In the genomic region with DNA sequence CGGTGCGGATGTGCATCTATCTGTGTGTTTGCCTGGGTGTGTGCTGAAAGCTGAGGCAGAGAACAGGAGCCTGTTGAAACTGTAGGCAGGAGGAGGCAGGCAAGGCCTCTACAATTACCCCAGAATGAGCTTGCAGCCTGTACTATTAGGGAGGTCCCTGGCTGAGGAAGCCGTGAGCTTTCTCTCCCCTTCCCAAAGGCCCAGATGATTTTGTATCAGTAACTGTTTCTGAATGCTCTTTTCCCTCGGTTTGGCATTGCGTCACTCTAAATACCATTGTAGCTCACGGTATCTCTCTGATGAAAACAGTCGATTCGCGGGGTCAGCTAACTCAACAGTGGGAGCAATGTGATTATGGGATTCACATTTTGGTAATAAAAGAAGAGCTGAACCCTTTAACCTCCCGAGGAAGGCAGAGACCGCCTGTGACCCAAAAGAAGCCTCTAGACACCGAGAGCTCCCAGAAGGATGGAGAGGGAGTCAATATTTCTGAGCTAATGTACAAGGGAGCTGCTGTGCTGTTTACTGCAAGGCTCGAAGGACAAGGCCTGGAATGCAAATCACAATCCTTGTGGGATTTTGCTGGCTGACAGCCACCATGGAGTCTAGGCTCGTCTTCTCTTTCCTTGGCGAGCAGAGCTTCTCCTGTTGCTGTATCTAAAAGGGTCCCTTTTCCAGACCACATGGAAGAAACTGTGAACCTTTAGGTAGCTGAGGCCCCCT, we compare ENCODE assay signal across 10 mouse cellular contexts.
A peak's percentile ranks its signal among the peaks of the same experiment; 100 is the strongest.
DNase-seq lines count a peak whose midpoint lies in the region; ATAC-seq lines count a peak whose summit lies in the region.
"Had no signal": no experiment of that assay in that cellular context is flagged by ENCODE, and none has a peak within 500 bp of the region (broad histone marks: within the 10 kb centered on the region; RNA-seq: fewer than 3 reads in every experiment).

No protein-coding gene starts in this region.

- H3K27ac ChIP-seq in forebrain, embryonic 14.5 days (ENCODE audit: low read depth, low read length): no peak overlapping the region
- no peak overlapping the region for H3K27ac ChIP-seq in forebrain, embryonic 10.5 days
- peak overlapping the region; percentile 9; the same call in 1 of the 2 replicates for H3K27ac ChIP-seq in hindbrain, embryonic 16.5 days (ENCODE audit: low read depth, low read length)
- H3K27ac ChIP-seq in stomach, embryonic 15.5 days: peak overlapping the region; percentile 38; the same call in 1 of the 2 replicates
- H3K27ac ChIP-seq: midbrain, embryonic 12.5 days had no signal

- H3K9ac ChIP-seq in forebrain, embryonic 14.5 days (ENCODE audit: low read length): no peak overlapping the region
- no peak overlapping the region for H3K9ac ChIP-seq in hindbrain, embryonic 16.5 days (ENCODE audit: low read depth, low read length)
- H3K9ac ChIP-seq in stomach, embryonic 15.5 days: no peak overlapping the region
- H3K9ac ChIP-seq: midbrain, embryonic 12.5 days had no signal

- H3K4me1 ChIP-seq in forebrain, embryonic 14.5 days (ENCODE audit: control insufficient read depth, insufficient read depth, low read length): no peaks in the 10 kb centered on the region
- H3K4me1 ChIP-seq in forebrain, embryonic 10.5 days: peaks cover 17% of the 10 kb centered on the region
- peaks cover 3% of the 10 kb centered on the region for H3K4me1 ChIP-seq in hindbrain, embryonic 16.5 days (ENCODE audit: control insufficient read depth, insufficient read depth, low read depth, low read length)
- H3K4me1 ChIP-seq in stomach, embryonic 15.5 days: peaks cover 7% of the 10 kb centered on the region; the same call in 1 of the 2 replicates

- no peaks in the 10 kb centered on the region for H3K9me3 ChIP-seq in forebrain, embryonic 14.5 days (replicated peaks; ENCODE audit: control insufficient read depth, low read length)
- no peaks in the 10 kb centered on the region for H3K9me3 ChIP-seq in forebrain, embryonic 10.5 days
- H3K9me3 ChIP-seq in hindbrain, embryonic 16.5 days (ENCODE audit: control insufficient read depth, low read length): no peaks in the 10 kb centered on the region
- no peaks in the 10 kb centered on the region for H3K9me3 ChIP-seq in stomach, embryonic 15.5 days
- H3K9me3 ChIP-seq: midbrain, embryonic 12.5 days had no signal

- WGBS in forebrain, embryonic 14.5 days: 60% methylated on average over 15 of the region's 15 CpGs
- WGBS in forebrain, embryonic 10.5 days: 81% methylated on average over 15 of the region's 15 CpGs
- WGBS in hindbrain, embryonic 16.5 days: 50% methylated on average over 15 of the region's 15 CpGs
- WGBS in stomach, embryonic 15.5 days: 63% methylated on average over 15 of the region's 15 CpGs

- ATAC-seq in forebrain, embryonic 14.5 days: no peak
- no peak for ATAC-seq in hindbrain, embryonic 16.5 days
- no peak for ATAC-seq in stomach, embryonic 15.5 days (ENCODE audit: insufficient read depth, low FRiP score, low read depth)

- H3K27me3 ChIP-seq in forebrain, embryonic 14.5 days (replicated peaks; ENCODE audit: control insufficient read depth, insufficient read depth, low read length): no peaks in the 10 kb centered on the region
- H3K27me3 ChIP-seq in forebrain, embryonic 10.5 days (ENCODE audit: poor library complexity, severe bottlenecking): no peaks in the 10 kb centered on the region
- no peaks in the 10 kb centered on the region for H3K27me3 ChIP-seq in hindbrain, embryonic 16.5 days (replicated peaks; ENCODE audit: control insufficient read depth, insufficient read depth, low read length)
- H3K27me3 ChIP-seq in stomach, embryonic 15.5 days (replicated peaks): no peaks in the 10 kb centered on the region
- H3K27me3 ChIP-seq: midbrain, embryonic 12.5 days had no signal

- H3K4me3 ChIP-seq in forebrain, embryonic 14.5 days (ENCODE audit: low read depth, low read length): no peak overlapping the region
- no peak overlapping the region for H3K4me3 ChIP-seq in forebrain, embryonic 10.5 days
- H3K4me3 ChIP-seq in hindbrain, embryonic 16.5 days (ENCODE audit: low read length): no peak overlapping the region
- no peak overlapping the region for H3K4me3 ChIP-seq in stomach, embryonic 15.5 days (replicated peaks)
- H3K4me3 ChIP-seq: midbrain, embryonic 12.5 days had no signal

- no peaks in the 10 kb centered on the region for H3K36me3 ChIP-seq in forebrain, embryonic 14.5 days (ENCODE audit: control insufficient read depth, insufficient read depth, low read length)
- H3K36me3 ChIP-seq in forebrain, embryonic 10.5 days (replicated peaks): no peaks in the 10 kb centered on the region
- H3K36me3 ChIP-seq in hindbrain, embryonic 16.5 days (ENCODE audit: control insufficient read depth, insufficient read depth, low read length): no peaks in the 10 kb centered on the region
- H3K36me3 ChIP-seq in stomach, embryonic 15.5 days: no peaks in the 10 kb centered on the region
- H3K36me3 ChIP-seq: midbrain, embryonic 12.5 days had no signal

- DNase-seq in forebrain, embryonic 14.5 days (ENCODE audit: low spot score): peak; percentile 18
- no peak for DNase-seq in forebrain, embryonic 10.5 days (ENCODE audit: extremely low spot score, low spot score)
- DNase-seq in right cerebral cortex, postnatal 10 days (ENCODE audit: low spot score in 2 of 2): peak; percentile 33 to 38
- no peak for DNase-seq in right cerebral cortex, postnatal 25 days
- DNase-seq in spleen, adult 12 weeks (ENCODE audit: low spot score): no peak
- DNase-seq in spleen, adult 18-20 months: no peak
- DNase-seq: thymus, postnatal 25 days had no signal

- H3K4me2 ChIP-seq in forebrain, embryonic 14.5 days (ENCODE audit: low read length): no peak overlapping the region
- H3K4me2 ChIP-seq in hindbrain, embryonic 16.5 days (ENCODE audit: low read length): no peak overlapping the region
- H3K4me2 ChIP-seq in stomach, embryonic 15.5 days: no peak overlapping the region
- H3K4me2 ChIP-seq: midbrain, embryonic 12.5 days had no signal

Comparison
In these comparisons a context has a peak if more than half of its experiments do, and no peak if none do; other contexts are left out.
1. DNase-seq: peak in forebrain, embryonic 14.5 days (single experiment) and right cerebral cortex, postnatal 10 days (2 of 2); none in forebrain, embryonic 10.5 days (single experiment), right cerebral cortex, postnatal 25 days (single experiment), spleen, adult 12 weeks (single experiment) and spleen, adult 18-20 months (0 of 2).
2. H3K27ac ChIP-seq: peak in hindbrain, embryonic 16.5 days (single experiment) and stomach, embryonic 15.5 days (single experiment); none in forebrain, embryonic 14.5 days (single experiment) and forebrain, embryonic 10.5 days (single experiment).